Mouse (Mus musculus): ENCODE measurements around the gene Clybl. TPM values are rescaled to one million over a fixed set of nuclear protein-coding genes. Genes with fewer than 3 reads are reported as not detected.

Clybl gene
- polyA plus RNA-seq, 1 experiment: 342 TPM

GRCm38 (mm10) chr14:122450496-122451382, 269.2 kb downstream of the Clybl start, which contains the start of gene Gm5089:
Gm5089 (minus strand) TSS chr14:122451115.
- Histone ChIP-seq H3K4me1 (ENCODE audit: control insufficient read depth, insufficient read depth, insufficient read length, low read length) (no peaks in the 10 kb centered on the region), H3K27ac (replicated peaks; ENCODE audit: low read depth, low read length) (no peak within 1 kb of the TSS), H3K4me3 (ENCODE audit: insufficient read depth, low read depth, low read length) (peak within 1 kb of the TSS; percentile 49)

- Histone ChIP-seq H3K27ac (replicated peaks; ENCODE audit: low read depth, low read length) (no peak overlapping the region), H3K4me3 (ENCODE audit: insufficient read depth, low read depth, low read length) (no peak overlapping the region)
Measured at GRCm38 (mm10) chr14:122451551-122452145, 270.1 kb downstream of the Clybl start.

More at GRCm38 (mm10) chr14:122451551-122452145, 270.1 kb downstream of the Clybl start:
- no peaks in the 10 kb centered on the region for H3K4me1 ChIP-seq (ENCODE audit: control insufficient read depth, insufficient read depth, insufficient read length, low read length)

Other genes with a start within 250 kb of the Clybl start
- 1.3 TPM in 2 replicates for gene Gpr183, start 216.5 kb upstream of the Clybl start, polyA plus RNA-seq (2012; ENCODE audit: insufficient read depth, insufficient read length, missing spikeins)
- not detected in 2 replicates for gene Timm8a2, start 147.0 kb upstream of the Clybl start, polyA plus RNA-seq (2012; ENCODE audit: insufficient read depth, insufficient read length, missing spikeins)
- 47.6 and 48.6 TPM in 2 replicates for gene Tm9sf2, start 74.7 kb upstream of the Clybl start, polyA plus RNA-seq (2012; ENCODE audit: insufficient read depth, insufficient read length, missing spikeins)

Measured in brown adipose tissue, adult 24 weeks (tissue).